Mouse (Mus musculus) cerebellum, postnatal 4 days (tissue): ENCODE results near the gene Dctn3.

ENCODE experiments used
- DNase-seq, 2 experiments: peaks; one replicate each; pipeline ENCODE4 v3.0.0; 2022; ENCODE audit warnings: low spot score in 2 of 2, mixed read lengths in 1 of 2

The Dctn3 gene

DNA sequence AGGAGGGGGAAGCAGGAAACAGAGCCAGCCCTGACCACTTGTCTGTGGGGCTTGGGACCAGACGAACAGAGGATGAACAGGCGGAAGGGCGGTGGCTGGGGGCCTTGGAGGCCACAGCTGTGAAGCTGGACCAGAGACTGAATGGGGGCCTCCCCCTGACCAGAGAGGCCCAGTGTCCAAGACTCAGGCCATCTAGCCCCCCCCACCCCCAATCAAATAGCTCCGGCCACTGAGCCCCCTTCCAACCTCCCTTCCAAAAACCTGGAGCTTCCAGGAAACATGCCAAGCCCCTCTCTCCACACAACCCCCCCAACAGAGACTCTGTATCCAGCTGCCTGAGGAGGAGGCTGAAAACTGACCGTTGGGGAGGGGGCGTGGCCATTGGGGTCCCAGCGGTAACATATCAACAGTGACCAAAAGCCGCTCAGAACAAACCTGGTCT lies 50.4 kb downstream of the Dctn3 start:
- no peak for DNase-seq

DNA sequence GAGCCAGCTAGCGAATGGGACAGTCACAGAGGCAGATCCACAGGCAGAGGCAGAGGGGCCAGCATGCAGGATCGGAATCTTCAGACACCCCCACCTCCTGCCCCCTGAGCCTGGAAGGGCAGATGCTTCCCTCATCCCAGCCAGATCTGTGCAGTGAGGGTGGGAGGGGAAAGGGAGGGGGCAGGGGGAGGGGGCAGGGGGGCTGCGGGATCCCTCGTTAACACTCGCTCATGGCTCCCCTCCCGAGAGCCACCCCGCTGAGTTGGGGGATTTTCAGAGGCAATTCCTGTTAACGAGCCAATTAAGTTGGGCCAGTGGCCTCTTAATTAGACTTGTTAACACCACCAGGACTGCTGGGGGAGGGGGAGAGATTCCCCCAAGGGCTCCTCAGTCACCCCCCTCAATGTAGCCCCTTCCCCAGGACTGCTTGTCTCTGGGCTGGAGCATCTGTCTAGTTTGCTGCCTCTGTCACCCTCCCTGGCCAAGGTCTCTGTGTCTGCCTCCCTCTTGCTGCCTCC lies 50.9 kb downstream of the Dctn3 start:
- DNase-seq: no peak

DNA sequence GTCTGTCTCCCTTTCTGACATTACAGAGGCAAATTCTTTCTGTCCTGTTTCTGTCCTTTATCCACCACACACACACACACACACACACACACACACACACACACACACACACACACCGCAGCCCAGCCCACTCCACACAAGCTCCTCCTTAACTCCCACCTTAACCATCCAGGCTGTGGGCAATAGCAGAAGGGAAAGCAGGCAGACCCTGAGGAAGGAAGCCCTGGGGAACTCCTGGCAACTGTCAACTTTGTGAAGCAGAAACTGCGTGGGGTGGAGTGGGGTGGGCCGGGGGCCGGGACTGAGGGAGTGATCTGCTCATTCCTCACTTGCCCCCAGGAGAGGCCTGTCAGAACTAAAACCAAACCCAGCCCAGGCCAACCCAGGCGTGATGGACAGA lies 51.5 kb downstream of the Dctn3 start:
- DNase-seq: no peak

DNA sequence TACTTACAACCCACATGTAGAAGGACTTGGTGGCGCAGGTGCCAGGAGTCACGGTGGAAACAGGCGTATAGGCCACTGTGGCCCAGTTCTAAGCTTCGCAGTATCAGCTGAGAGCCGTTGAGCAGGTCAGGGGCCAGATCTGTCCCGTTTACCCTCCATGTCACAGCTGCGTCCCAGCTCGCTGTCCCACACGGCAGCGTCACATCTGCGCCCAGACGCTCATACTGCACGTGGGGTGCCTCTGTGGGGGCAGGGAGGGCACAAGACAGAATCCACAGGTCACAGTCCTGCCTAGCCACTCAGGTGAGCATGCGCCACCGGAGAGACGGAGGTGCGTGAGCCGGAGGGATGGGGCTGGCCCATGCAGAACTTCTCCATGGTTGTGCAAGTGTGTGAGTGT lies 52.1 kb downstream of the Dctn3 start:
- no peak for DNase-seq

DNA sequence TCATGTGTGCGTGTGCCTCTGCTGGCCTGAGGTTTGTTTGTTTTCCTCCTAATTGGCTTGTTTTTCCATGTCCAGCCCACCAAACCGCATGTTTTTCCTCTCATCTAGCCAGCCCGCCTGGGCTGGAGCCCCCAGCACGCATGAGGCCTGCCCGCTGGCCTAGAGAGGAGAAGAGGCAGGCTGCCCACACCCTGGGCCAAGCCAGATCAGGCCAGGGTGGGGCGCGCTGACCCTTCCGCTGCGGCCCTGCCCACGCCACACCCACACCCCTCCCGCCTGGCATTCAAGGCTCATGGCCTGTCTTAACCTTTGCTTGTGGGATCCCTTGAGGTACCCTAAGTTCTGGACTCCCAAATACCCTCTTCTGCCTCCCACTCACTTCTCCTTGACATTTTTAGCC lies 56.3 kb downstream of the Dctn3 start:
- DNase-seq: no peak

DNA sequence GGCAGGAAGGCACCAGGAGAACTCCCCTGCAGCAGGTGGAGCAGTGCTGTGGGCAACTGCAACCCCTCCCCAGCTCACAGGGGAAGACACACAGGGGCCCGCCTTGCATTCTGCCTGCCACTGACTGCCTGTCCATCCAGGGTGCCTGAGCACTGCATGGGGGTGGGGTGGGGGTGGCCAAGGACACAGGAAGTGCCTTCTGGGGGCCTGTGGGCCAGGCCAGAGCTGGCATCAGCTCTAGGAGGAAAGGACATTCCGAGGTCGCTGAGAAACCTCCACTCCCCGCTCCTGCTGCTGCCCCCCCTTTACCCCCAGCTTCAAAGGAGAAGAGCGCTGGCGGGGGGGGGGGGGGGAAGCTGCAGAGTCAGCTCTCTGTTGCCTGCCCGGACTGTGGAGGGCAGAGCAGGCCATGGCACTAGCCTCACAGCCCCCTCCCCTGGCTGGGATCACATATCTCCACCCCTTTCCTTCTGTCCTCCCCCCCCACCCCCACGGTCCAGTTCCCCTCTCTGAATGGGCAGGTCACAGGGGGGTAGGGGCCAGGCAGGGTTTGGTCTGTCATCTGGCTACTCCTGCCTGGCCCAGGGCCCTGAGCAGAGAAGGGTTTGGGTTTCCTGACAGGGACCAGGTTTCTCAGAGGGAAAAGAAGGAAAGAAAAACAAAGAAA lies 57.8 kb downstream of the Dctn3 start:
- no peak for DNase-seq
